38 mouse cellular contexts compared by ENCODE assay signal in the genomic region with DNA sequence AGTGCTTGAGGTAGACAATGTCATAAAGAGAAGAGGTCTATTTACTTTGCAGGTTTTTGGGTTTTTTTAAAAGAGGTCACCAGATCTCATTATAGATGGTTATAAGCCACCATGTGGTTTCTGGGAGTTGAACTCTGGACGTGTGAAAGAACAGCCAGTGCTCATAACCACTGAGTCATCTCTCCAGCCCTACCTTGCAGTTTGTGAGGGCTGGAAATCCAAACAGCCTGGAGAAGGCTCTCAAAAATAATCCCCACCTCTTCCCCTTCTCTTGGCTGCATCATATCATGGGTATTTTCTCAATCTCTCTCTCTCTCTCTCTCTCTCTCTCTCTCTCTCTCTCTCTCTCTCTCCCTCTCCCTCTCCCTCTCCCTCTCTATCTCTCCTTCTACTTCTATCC. TPM values are rescaled to one million over a fixed set of nuclear protein-coding genes. Genes with fewer than 3 reads are reported as not detected.
"Had no signal": no experiment of that assay in that cellular context is flagged by ENCODE, and none has a peak within 500 bp of the region (broad histone marks: within the 10 kb centered on the region; RNA-seq: fewer than 3 reads in every experiment).

No protein-coding gene starts in this region.

- H3K9ac ChIP-seq: heart, embryonic 12.5 days; hindbrain, embryonic 12.5 days; hindbrain, embryonic 15.5 days; kidney, embryonic 15.5 days; limb, embryonic 12.5 days; liver, embryonic 13.5 days had no signal

- H3K9me3 ChIP-seq: heart, embryonic 10.5 days; heart, embryonic 12.5 days; hindbrain, embryonic 10.5 days; hindbrain, embryonic 12.5 days; hindbrain, embryonic 15.5 days; kidney, embryonic 15.5 days; limb, embryonic 10.5 days; limb, embryonic 12.5 days; liver, embryonic 13.5 days had no signal

- DNase-seq: gastrocnemius, adult 2 months; gastrocnemius, postnatal 10 days; gastrocnemius, postnatal 36 days; heart, adult 18-20 months; heart, postnatal 10 days; heart, postnatal 4 days; kidney, adult 11 months; kidney, adult 2 months; kidney, adult 9 months; kidney, postnatal 14 days; kidney, postnatal 4 days; liver; liver, embryonic 13.5 days had no signal

- H3K4me1 ChIP-seq: hindbrain, embryonic 10.5 days; hindbrain, embryonic 12.5 days; hindbrain, embryonic 15.5 days; kidney, embryonic 15.5 days; limb, embryonic 10.5 days; limb, embryonic 12.5 days; liver, embryonic 13.5 days had no signal

- H3K4me2 ChIP-seq: heart, embryonic 12.5 days; hindbrain, embryonic 12.5 days; hindbrain, embryonic 15.5 days; kidney, embryonic 15.5 days; limb, embryonic 12.5 days; liver, embryonic 11.5 days; liver, embryonic 13.5 days had no signal

- H3K36me3 ChIP-seq: heart, embryonic 10.5 days; heart, embryonic 12.5 days; hindbrain, embryonic 10.5 days; hindbrain, embryonic 12.5 days; hindbrain, embryonic 15.5 days; kidney, embryonic 15.5 days; limb, embryonic 10.5 days; limb, embryonic 12.5 days; liver, embryonic 13.5 days had no signal

- H3K27me3 ChIP-seq: heart, embryonic 12.5 days; hindbrain, embryonic 12.5 days; hindbrain, embryonic 15.5 days; kidney, embryonic 15.5 days; limb, embryonic 12.5 days; liver, embryonic 13.5 days had no signal

- ATAC-seq: hindbrain, postnatal 0 days; intestine, embryonic 16.5 days had no signal

- H3K27ac ChIP-seq: gastrocnemius, adult 2 months; heart, embryonic 10.5 days; hindbrain, embryonic 10.5 days; hindbrain, embryonic 12.5 days; hindbrain, embryonic 15.5 days; hindbrain, postnatal 0 days; kidney, embryonic 15.5 days; kidney, postnatal 0 days; layer of hippocampus, adult 2 months; left cerebral cortex, adult 2 months; limb, embryonic 10.5 days; limb, embryonic 12.5 days; liver, embryonic 13.5 days had no signal

- H3K4me3 ChIP-seq: gastrocnemius, adult 2 months; heart, embryonic 10.5 days; heart, embryonic 12.5 days; hindbrain, embryonic 10.5 days; hindbrain, embryonic 12.5 days; hindbrain, embryonic 15.5 days; kidney, embryonic 15.5 days; layer of hippocampus, adult 2 months; left cerebral cortex, adult 2 months; limb, embryonic 10.5 days; limb, embryonic 12.5 days; liver, embryonic 13.5 days had no signal

RNA-seq across cellular contexts. Expression of a gene that starts 8.4 kb away (rescaled TPM):
- total RNA-seq: granulocyte monocyte progenitor cell, adult 5-6 weeks had no signal

RNA-seq across cellular contexts. Expression of a gene that starts 15.4 kb away (rescaled TPM):
- total RNA-seq: gastrocnemius, adult 2 months; gastrocnemius, postnatal 10 days; gastrocnemius, postnatal 36 days; granulocyte monocyte progenitor cell, adult 5-6 weeks; heart, adult 18-20 months; heart, adult 8-10 months; heart, postnatal 10 days; heart, postnatal 25 days; heart, postnatal 4 days; hindbrain, postnatal 0 days; layer of hippocampus, adult 2 months; layer of hippocampus, postnatal 25 days; left cerebral cortex, adult 2 months; left cerebral cortex, postnatal 14 days had no signal
- polyA plus RNA-seq: frontal cortex, adult 2 months; heart, embryonic 10.5 days; heart, embryonic 12.5 days; heart, embryonic 14.5 days; heart, embryonic 16.5 days; hindbrain, embryonic 10.5 days; hindbrain, embryonic 12.5 days; hindbrain, embryonic 15.5 days; hindbrain, postnatal 0 days; intestine, embryonic 14.5 days; intestine, embryonic 16.5 days; kidney, adult 2 months; kidney, embryonic 15.5 days; kidney, postnatal 0 days; limb, embryonic 10.5 days; limb, embryonic 12.5 days; limb, embryonic 14.5 days; liver, embryonic 11.5 days; liver, embryonic 13.5 days had no signal

RNA-seq across cellular contexts. Expression of a gene that starts 15.4 kb away (rescaled TPM):
- total RNA-seq: gastrocnemius, adult 2 months; gastrocnemius, postnatal 36 days; granulocyte monocyte progenitor cell, adult 5-6 weeks; heart, adult 18-20 months; heart, adult 8-10 months; heart, postnatal 10 days; heart, postnatal 25 days; heart, postnatal 4 days; layer of hippocampus, postnatal 10 days had no signal
- polyA plus RNA-seq: intestine, embryonic 14.5 days; intestine, embryonic 16.5 days; kidney, adult 2 months; kidney, postnatal 0 days; liver, embryonic 11.5 days; liver, embryonic 13.5 days had no signal
